Mouse (Mus musculus) lung, postnatal 0 days (tissue): ENCODE measurements around the gene Grm4.

Experiments used
- CTCF ChIP-seq: IDR thresholded peaks from 2 replicates; pipeline ENCODE4 v1.5.1; 2016; ENCODE audit warnings: antibody characterized with exemption, mild to moderate bottlenecking
- EP300 ChIP-seq: IDR thresholded peaks from 2 replicates; pipeline ENCODE4 v1.6.1; 2016; ENCODE audit warnings: antibody characterized with exemption, mild to moderate bottlenecking, control low read depth

DNA sequence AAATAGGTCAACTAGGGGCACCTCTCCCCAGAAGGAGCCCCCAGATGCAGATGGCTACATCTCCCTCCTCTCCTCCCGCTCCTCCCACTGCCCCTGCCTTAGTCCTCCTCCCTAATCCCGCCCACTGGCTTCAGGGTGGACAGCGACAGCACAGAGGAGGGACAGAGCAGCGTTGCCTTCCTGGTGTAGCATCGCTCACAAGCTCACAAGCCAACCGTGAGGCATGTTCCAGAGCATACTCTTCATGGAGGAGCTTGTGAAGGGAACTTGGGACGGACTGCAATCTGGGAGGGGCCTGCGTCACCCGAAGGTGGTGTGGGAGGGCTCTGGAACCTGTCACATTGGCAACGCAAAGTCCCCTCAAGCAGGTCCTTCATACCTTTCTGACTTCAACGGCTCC, 14.8 kb downstream of the Grm4 start:
- no peak for TF ChIP-seq CTCF
- no peak for TF ChIP-seq EP300
